Mouse (Mus musculus): Measurements from ENCODE around the gene Tnip1. TPM values are rescaled to one million over a fixed set of nuclear protein-coding genes. Genes with fewer than 3 reads are reported as not detected.

Gene Tnip1
- polyA plus RNA-seq, 1 experiment: 47.2 TPM

DNA sequence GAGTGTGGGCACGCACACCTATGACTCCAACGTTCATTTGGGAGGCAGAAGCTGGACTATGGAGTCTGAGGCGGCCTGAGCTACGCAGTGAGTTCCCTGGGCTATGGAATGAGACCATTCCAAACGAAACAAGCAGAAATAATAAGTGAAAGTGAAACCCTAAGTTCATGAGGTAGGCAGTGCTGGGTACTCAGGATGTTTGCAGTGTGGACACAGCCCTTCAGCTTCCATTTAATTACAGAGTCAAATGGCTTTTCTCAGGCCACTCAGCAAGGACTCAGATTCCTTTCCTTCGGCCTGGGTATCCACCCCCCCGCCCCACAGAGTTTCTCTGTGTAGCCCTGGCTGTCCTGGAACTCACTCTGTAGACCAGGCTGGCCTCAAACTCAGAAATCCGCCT is 33.0 kb downstream of the Tnip1 start:
- TF ChIP-seq CTCF (IDR thresholded peaks at IDR 0.05; ENCODE audit: insufficient read depth, low read length) (no peak), POLR2A (IDR thresholded peaks at IDR 0.05; ENCODE audit: borderline replicate concordance, extremely low read depth, low read depth, low read length) (no peak)
- no peak for DNase-seq
- Histone ChIP-seq H3K4me3 (replicated peaks; ENCODE audit: extremely low read depth, low read depth, low read length) (peak overlapping the region; percentile 27), H3K4me1 (ENCODE audit: control insufficient read depth, insufficient read depth, low read length) (0 out of 2 replicates have a peak, but pooled peaks cover 2% of the 10 kb centered on the region)
- WGBS: 75% methylated on average over 8 of the region's 8 CpGs

DNA sequence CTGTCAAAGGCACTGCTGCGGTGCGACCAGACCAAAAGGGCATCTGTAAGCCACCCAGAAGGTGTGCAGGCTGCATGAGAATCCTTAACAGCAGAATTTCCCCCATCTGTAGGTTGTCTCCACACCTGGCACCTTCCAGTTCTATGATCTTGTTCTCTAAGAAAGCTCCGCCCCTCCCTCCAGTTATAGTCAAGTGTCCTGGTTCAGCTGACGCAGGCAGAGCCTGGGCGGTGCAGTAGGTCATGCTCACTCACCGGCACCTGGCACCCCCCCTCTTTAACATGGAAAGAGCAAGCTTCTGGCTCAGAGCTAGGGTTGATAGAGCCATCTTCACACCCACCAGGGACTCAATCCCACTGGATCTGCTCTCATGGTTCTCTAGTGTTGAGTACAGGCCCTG is 33.4 kb downstream of the Tnip1 start:
- no peak for DNase-seq

DNA sequence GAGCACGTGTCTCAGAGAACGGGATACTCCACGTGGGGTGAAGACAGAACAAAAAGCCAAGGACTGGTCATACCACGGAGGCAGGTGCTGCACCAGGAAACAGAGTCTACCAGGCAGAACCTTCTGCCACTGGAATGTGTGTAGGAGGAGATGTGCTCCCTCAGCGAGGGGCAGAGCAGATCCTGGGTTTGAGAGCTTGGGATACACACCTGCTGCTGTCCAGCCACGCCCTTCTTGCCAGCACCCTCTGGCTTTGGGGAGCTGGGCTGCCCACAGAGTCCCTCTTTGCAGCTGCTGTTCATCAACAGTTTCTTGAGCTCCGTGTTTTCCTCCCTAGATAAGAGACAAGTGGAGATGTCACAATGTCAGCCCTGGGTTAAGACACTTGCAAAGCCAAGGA is 33.8 kb downstream of the Tnip1 start:
- 72% methylated on average over 7 of the region's 7 CpGs for WGBS
- H3K4me3 ChIP-seq (replicated peaks; ENCODE audit: extremely low read depth, low read depth, low read length): no peak overlapping the region
- H3K4me1 ChIP-seq (ENCODE audit: control insufficient read depth, insufficient read depth, low read length): 0 out of 2 replicates have a peak, but pooled peaks cover 2% of the 10 kb centered on the region
- no peak for DNase-seq
- TF ChIP-seq CTCF (IDR thresholded peaks at IDR 0.05; ENCODE audit: insufficient read depth, low read length): no peak
- no peak for TF ChIP-seq POLR2A (IDR thresholded peaks at IDR 0.05; ENCODE audit: borderline replicate concordance, extremely low read depth, low read depth, low read length)

More for the DNA sequence above, 33.4 kb downstream of the Tnip1 start:
- TF ChIP-seq CTCF (IDR thresholded peaks at IDR 0.05; ENCODE audit: insufficient read depth, low read length): no peak
- H3K4me3 ChIP-seq (replicated peaks; ENCODE audit: extremely low read depth, low read depth, low read length): no peak overlapping the region
- 72% methylated on average over 6 of the region's 6 CpGs for WGBS
- 0 out of 2 replicates have a peak, but pooled peaks cover 2% of the 10 kb centered on the region for H3K4me1 ChIP-seq (ENCODE audit: control insufficient read depth, insufficient read depth, low read length)

DNA sequence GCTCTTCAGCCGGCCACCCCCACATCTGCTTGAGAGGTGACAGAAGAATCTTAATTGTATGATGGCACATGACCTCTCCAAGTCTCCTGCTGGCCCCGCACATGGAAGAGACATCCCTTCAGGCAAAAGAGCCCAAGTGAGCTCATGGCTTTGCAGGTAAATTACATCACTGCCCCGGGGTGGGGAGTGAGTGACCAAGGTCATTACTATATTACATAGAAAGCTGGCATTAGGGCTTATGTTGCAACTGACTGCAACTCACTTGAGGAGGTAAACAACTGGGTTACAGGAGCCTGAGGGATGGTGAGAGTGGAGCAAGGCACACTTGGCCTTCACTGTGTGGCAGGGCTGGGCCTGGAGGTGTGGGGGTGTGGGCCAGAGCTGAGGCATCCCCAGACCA is 34.5 kb downstream of the Tnip1 start:
- Histone ChIP-seq H3K4me3 (replicated peaks; ENCODE audit: extremely low read depth, low read depth, low read length) (no peak overlapping the region), H3K4me1 (ENCODE audit: control insufficient read depth, insufficient read depth, low read length) (0 out of 2 replicates have a peak, but pooled peaks cover 2% of the 10 kb centered on the region)
- WGBS: 87% methylated on average over 3 of the region's 3 CpGs
- no peak for TF ChIP-seq CTCF (IDR thresholded peaks at IDR 0.05; ENCODE audit: insufficient read depth, low read length)
- TF ChIP-seq POLR2A (IDR thresholded peaks at IDR 0.05; ENCODE audit: borderline replicate concordance, extremely low read depth, low read depth, low read length): no peak
- no peak for DNase-seq

DNA sequence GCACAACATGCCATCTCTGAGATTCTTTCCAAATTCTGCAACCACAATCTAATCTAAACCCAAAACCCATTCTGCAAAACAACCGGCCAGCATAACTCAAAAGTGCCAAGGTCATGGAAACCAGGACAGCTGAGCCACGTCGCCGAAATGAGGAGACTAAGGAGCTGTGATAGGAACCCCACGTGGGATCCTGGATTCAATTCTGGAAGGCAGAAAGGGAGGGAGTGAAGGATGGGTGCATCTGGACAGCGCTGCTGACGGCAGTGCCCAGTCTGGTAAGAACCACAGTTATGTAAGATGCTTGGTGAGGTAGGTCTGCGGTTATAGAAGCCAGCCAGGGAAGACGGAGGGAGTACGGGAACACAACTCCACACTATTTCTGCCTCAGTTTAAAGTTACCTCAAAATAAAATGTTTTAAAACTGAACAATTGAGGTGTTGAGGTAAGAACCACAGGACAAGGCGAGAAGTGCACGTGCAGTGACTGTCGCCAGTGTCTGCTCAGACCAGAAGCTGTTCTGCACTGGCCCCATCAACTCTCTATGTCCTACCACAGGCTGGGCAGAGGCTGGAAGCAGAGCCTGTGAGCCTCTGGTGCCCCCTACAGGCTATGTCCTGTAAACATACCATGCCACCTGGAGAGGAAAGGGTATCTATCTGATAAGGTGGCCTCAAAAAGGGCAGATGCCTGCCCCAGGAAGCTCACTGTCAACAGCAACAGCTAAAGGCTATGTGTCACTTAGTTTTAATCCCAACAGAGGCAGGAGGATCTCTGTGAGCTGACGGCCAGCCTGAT is 35.2 kb downstream of the Tnip1 start:
- TF ChIP-seq CTCF (IDR thresholded peaks at IDR 0.05; ENCODE audit: insufficient read depth, low read length) (peak; percentile 79), POLR2A (IDR thresholded peaks at IDR 0.05; ENCODE audit: borderline replicate concordance, extremely low read depth, low read depth, low read length) (no peak)
- Histone ChIP-seq H3K4me1 (ENCODE audit: control insufficient read depth, insufficient read depth, low read length) (0 out of 2 replicates have a peak, but pooled peaks cover 2% of the 10 kb centered on the region), H3K4me3 (replicated peaks; ENCODE audit: extremely low read depth, low read depth, low read length) (no peak overlapping the region)
- DNase-seq: peak; percentile 58
- WGBS: 71% methylated on average over 14 of the region's 14 CpGs

DNA sequence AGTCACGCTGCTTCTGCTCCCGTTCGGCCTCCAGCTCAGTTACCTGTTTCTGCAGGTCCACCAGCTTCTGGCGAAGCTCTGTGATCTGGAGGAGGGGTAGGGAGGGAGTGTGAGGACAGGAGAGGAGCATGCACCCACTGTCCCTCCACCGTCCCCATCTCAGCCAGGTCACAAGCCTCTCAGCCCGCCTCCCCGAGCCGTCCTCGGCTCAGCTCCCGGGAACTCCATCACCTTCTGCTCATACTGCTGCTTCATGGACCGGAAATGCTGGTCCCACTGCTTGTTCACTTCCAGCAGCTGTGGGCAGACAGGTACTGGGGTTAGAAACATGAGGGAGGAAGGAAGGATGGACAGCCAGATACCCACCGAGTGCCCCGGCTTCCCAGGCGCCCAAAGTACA is 38.6 kb downstream of the Tnip1 start:
- Histone ChIP-seq H3K4me3 (replicated peaks; ENCODE audit: extremely low read depth, low read depth, low read length) (no peak overlapping the region), H3K4me1 (ENCODE audit: control insufficient read depth, insufficient read depth, low read length) (0 out of 2 replicates have a peak, but pooled peaks cover 1% of the 10 kb centered on the region)
- TF ChIP-seq CTCF (IDR thresholded peaks at IDR 0.05; ENCODE audit: insufficient read depth, low read length): no peak
- no peak for TF ChIP-seq POLR2A (IDR thresholded peaks at IDR 0.05; ENCODE audit: borderline replicate concordance, extremely low read depth, low read depth, low read length)
- DNase-seq: no peak
- 89% methylated on average over 14 of the region's 14 CpGs for WGBS

DNA sequence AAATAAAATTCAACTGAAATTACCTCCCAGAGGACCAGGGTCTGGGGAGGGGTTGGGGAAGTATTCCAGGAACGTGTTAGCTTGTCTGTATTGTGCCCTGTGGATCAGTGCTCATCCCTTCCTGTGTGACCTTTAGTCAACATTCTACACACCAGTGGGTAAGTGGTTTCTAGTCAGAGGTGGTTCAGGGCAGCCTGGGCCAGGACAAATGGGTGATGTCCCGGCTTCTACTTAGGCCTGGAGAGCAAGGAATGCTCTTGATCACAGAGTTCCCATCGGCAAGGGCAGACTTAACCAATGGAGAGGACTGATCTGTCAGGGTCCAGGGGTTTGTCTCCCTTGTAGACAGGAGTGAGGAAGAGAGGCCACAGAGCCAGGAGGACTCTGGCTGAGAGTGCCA is 40.2 kb downstream of the Tnip1 start:
- no peaks in the 10 kb centered on the region for H3K4me1 ChIP-seq (ENCODE audit: control insufficient read depth, insufficient read depth, low read length)
- H3K4me3 ChIP-seq (replicated peaks; ENCODE audit: extremely low read depth, low read depth, low read length): no peak overlapping the region
- TF ChIP-seq CTCF (IDR thresholded peaks at IDR 0.05; ENCODE audit: insufficient read depth, low read length): no peak
- TF ChIP-seq POLR2A (IDR thresholded peaks at IDR 0.05; ENCODE audit: borderline replicate concordance, extremely low read depth, low read depth, low read length): no peak
- no peak for DNase-seq
- 88% methylated on average over 3 of the region's 3 CpGs for WGBS

DNA sequence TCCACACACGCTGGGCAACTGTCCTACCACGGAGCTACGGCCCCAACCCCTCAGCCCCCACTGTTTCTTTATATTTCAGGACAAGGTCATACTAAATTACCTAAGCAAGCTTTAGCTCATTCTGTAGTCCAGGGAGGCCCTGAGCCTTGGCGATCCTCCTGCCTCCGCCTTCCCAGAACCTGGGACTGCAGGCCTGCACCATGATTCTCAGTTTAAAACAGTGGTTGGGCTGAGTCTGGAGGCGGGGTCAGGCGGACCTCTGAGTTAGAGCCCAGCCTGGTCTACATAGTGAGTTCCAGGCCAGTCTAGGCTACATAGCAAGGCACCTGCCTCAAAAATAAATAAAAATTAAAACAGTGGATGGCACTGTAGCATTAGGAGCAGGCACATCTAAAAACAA is 40.9 kb downstream of the Tnip1 start:
- TF ChIP-seq CTCF (IDR thresholded peaks at IDR 0.05; ENCODE audit: insufficient read depth, low read length): no peak
- TF ChIP-seq POLR2A (IDR thresholded peaks at IDR 0.05; ENCODE audit: borderline replicate concordance, extremely low read depth, low read depth, low read length): no peak
- no peak for DNase-seq
- WGBS: 57% methylated on average over 7 of the region's 7 CpGs
- Histone ChIP-seq H3K4me1 (ENCODE audit: control insufficient read depth, insufficient read depth, low read length) (no peaks in the 10 kb centered on the region), H3K4me3 (replicated peaks; ENCODE audit: extremely low read depth, low read depth, low read length) (no peak overlapping the region)

DNA sequence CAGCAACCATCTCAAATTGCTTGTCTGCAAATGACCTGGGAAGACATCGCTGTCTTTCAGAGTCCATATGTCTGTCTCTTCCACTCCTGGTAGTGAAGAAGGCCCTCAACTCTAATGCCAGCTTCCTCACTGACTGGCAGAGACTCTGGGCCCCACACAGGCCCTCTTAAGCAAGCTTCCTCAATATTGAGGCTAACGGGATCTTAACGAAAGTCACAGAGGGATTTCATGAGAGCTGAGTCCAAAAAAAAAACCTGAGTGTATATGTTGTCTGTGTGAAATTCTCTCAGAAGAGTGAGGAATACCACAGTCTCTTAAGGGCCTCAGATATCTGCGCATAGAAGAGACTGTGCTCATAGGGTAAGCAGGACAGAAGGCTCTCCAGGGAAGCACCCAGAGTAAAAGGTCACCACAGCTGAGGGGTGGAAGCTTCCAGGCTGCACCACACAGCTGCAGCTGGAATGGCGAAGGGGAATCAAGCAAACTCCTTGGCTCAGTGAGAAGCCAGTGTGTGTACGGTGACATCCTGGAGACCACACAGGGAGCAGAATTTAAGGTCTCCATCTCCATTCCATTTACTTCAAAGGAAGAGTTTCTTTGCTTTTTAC is 41.6 kb downstream of the Tnip1 start:
- WGBS: 77% methylated on average over 6 of the region's 6 CpGs
- no peak for TF ChIP-seq POLR2A (IDR thresholded peaks at IDR 0.05; ENCODE audit: borderline replicate concordance, extremely low read depth, low read depth, low read length)
- TF ChIP-seq CTCF (IDR thresholded peaks at IDR 0.05; ENCODE audit: insufficient read depth, low read length): no peak
- no peak for DNase-seq
- H3K4me3 ChIP-seq (replicated peaks; ENCODE audit: extremely low read depth, low read depth, low read length): no peak overlapping the region
- no peaks in the 10 kb centered on the region for H3K4me1 ChIP-seq (ENCODE audit: control insufficient read depth, insufficient read depth, low read length)
